Mouse (Mus musculus) MN1 (cell line): ENCODE data around the gene Kcnb1.
A peak's percentile ranks its signal among the peaks of the same experiment; 100 is the strongest.

Source experiments
- DNase-seq: peaks from one replicate; pipeline ENCODE4 v3.0.0-alpha.2; 2016; ENCODE audit warnings: low spot score

Gene Kcnb1

DNA sequence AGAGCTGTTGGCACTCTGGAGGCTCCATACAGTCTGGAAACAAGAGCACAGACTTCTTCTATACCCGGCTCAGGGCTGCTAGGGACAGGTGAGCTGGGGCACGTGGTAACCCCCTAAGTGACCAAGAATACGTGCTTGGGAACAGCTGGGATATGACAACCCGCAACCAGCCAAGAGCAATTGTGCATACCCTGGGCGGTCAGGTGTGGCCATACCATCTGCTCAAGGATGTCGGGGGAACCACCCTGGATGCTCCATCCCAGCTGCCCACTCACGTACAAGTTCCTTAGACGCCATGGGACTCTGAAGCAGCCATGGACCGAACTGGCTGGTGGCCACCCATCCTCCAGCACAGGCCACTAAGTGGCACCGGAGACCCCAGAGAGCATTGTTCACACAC lies 26.8 kb downstream of the Kcnb1 start:
- DNase-seq = no peak

DNA sequence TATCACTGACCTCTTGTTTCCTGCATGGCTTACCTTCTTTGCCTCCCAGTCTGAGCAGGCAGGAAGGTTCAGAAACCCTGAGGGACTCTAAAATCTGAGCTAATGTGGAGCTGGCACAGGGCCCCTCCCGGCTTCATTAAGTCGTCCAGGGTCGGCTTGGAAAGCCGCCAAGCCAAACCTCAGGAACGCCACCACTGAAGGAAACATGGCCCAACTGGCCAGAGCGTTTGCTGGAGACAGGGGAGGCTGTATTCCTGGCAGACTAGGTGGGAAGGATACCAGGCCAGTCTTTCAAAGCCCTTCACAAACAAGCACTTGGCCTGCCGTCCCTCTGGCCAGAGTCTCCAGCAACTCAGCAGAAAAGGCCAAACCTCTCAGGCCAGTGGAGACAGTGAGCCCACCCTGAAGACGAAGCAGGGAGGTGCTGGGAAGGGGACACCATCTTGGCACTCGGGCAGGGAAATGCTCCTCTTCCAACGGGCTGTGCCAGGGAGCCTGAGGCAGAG lies 27.4 kb downstream of the Kcnb1 start:
- DNase-seq = peak; percentile 87

DNA sequence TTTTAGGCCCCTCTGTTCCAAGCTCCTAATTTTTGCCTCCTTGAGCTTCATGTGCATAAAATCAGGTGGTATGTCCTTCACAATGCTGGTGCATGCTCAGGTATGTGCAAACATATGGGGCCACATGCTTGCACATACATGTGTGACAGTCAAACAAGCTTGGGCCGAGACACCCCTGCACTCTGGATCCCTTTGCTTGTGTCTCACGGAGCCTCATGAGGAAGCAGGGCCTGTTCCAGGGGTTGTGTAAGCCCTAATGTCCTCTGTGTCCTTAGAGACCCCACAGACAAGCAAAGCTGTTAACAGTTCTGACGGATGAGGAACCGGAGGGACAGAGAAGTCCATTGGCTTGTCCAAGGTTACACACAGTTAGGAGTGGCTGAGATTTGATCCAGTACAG lies 30.2 kb downstream of the Kcnb1 start:
- no peak for DNase-seq

DNA sequence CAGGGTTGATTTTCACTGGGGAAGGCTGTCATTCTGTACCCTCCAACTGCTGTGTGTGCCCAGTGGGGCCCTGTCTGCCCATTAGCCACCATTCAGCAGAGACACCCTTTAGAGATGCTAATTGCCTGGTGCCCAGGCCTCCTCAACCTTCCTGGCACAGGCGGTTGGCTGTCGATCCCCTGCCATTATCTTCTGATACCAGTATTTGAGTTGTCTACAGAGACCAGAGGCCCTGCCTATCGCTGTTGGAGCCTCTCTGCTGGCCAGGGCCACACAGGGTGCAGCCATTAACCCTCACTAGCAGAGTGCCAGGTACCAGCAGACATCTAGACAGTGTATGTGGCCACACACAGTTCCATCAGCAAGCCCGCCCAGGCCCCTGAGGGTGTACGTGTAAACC lies 31.2 kb downstream of the Kcnb1 start:
- no peak for DNase-seq

DNA sequence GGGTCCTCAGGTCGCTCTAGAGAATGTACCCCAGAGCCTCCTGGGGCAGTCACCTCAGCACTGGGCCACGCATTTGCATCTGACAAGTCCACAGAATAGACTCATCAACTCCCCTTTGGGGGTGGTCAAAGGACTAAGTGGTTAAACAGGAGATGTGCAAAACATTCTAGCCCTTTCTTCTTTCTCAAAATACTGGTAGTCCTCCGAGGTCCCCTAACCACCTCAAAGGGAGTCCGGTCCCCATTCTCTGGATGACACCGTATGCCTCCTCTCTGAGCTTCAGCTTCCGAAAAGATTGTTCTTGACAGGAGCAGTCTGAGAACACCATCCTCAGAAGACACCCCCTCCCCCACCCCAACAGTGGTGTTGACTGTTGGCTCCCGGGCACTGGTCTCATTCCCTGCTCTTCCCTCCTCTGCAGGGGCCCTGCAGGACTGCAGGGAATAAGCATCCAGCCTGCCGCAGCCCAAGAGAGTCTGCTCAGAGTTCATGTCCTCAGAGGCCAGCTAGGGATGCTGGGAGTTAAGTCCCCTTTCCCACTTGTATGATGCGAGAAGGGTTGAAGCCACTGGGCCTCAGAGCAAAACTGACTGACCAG lies 33.7 kb downstream of the Kcnb1 start:
- no peak for DNase-seq

DNA sequence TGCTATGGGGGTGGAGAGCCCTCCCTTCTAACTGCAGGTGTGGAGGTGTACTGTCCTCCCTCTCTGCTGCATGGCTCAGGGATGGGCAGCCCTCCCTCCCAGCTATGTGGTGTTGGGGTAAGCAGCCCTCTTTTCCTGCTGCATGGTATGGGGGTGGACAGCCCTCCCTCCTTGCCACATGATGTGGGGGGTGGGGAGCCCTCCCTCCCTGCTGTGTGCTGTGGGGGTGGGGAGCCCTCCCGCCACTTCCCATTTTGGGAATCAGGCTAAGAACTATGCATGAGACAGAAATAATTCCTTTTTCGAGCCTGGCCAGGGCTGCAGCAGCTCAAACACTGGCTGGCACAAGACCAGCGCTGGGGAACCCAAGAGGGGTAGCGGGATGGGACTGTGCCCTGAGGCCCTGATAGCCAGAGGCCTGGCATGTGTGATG lies 34.4 kb downstream of the Kcnb1 start:
- DNase-seq = peak; percentile 20

DNA sequence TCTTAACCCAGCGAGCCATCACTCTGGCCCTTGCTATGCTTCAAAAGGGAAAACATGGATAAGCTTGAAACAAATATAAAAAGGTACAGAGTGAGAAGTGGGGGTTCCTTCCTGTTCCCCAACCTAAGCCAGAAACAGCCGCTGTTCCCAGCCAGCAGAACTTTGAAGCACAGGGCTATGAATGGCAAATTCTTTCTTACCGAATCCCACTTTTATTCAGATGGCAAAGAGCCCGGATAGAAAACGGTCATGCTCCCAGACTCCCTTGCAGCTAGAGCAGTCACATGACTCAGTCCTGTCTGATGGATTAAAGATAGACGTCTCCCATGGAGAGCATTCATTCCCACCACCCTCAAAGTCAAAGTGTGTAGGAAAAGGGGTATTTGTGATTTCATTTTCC lies 39.1 kb downstream of the Kcnb1 start:
- DNase-seq = no peak

DNA sequence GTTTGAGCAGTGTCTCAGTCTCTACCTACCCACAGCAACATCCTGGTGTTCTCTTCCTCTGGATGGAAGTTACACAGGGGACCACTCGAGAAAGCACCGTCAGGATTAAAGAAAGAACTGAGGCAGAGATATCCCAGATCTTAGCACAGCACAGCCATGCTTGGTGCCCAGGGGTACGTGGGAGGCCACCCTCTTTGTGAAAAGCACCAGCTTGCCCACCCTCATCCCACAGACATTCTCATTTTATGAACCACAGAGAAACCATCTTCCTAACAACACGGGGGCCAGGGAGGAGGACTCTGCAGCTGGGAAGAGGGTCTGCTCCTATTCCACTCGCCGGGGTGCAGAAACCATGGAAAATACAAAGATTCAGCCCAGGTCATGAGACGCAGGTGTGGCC lies 39.8 kb downstream of the Kcnb1 start:
- DNase-seq = no peak

DNA sequence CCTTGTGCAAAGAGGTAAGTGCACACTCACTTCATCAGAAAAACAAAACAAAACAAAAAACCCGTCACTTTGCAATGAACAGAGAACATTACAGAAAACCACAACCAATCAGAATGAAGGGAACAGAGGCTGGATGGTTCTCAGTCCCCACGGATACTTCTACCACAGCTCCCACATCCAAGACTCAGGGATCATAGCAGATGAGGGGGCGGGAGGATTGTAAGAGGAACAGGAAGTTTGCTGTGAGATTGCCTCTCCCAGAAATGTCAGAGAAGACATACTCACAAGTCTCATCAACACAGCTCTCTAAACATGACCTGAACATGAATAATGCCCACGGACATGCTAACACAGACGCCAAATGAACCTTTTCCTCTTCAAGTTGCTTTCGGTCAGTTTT lies 40.9 kb downstream of the Kcnb1 start:
- no peak for DNase-seq

DNA sequence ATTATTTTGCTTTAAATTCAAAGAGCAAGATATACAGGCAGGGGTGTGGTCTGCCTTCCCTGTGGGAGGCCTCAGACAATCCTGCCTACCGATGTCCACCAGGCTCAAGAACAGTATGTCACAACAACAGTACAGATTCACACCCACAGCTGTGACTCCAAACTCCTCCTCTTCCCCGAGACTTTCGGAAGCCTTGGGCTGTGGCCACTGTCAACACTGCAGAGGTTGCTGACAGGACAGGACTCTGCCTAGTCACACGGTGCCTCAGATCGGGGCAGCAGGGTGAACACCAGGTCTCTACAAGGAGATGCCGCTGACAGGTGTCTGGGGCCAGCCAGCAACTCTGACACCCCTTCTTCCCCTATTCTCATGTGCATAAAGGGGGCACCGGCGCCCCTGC lies 42.2 kb downstream of the Kcnb1 start:
- no peak for DNase-seq

DNA sequence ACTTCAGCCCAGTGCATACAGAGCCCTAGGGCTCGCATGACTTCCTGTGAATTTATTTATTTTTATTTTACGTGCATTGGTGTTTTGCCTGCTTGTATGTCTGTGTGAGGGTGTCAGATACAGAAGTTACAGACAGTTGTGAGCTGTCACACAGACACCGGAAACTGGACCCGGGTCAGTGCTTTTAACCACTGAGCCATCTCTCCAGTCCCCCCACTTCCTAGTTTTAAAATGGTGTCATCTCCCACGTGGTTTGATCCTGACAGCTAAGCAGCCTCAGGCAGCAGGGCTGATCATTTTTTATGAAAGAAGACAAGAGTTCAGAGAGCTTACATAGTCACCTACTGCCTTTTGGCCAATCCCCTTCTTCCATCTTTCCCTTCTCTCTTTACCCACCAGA lies 44.1 kb downstream of the Kcnb1 start:
- no peak for DNase-seq

DNA sequence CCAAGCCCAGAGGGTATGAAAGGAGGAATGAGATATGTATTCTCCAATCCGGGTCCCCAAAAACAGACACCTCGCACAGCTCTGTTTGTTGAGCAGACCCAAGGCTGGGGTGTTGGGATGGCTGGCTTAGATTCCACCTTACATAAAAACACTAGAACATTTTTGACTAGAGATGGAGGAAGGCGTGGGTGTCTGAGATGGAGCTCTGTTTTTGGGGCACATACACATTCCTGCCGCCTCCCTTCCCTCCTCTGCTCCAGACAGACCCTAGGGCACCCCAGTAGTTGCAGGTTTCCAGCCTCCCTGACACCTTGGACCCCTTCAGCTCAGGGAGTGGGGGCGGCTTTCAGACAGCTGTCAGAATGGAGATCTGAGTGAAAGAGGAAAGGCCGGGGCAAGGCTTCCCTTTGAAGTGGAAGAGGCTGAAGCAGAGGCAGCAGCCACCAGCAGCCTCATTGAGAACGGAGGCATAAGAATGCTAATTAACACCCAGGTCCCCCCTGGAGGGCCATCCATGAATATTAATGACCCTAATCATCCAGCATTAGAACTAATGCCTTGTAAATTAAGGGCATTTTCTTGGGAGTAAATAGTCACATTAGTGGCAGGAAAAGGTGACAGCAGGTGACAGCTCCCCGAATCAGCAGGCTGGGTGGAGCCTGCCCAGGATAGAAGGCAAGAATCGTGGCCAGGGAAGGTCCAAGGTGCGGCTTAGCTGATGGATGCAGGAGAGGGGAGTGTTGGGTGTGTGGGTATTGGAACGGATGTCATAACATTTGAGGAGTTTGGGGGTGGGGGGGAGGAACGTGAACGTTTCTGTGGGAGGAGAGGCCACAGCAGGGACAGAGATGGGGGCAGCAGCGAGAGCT lies 45.3 kb downstream of the Kcnb1 start:
- DNase-seq = no peak

DNA sequence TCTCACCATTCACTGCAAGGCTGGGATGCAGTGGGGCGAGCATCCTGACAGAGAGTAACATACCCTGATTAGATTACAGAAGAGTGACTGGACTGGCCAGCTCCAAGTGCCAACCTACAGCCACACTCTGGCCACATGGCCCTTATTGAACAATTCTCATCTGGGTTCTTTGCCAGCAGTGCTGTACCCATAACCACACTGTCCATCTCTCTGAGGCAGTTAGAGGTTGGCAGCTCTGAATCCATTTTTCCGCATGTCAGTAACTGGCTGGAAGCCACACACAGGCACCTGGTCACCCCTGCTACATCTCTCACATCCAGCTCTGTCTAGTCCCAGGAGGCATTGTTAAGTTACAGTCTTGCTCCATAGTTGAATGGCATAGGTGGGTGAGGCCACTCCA lies 46.0 kb downstream of the Kcnb1 start:
- DNase-seq = peak; percentile 90

DNA sequence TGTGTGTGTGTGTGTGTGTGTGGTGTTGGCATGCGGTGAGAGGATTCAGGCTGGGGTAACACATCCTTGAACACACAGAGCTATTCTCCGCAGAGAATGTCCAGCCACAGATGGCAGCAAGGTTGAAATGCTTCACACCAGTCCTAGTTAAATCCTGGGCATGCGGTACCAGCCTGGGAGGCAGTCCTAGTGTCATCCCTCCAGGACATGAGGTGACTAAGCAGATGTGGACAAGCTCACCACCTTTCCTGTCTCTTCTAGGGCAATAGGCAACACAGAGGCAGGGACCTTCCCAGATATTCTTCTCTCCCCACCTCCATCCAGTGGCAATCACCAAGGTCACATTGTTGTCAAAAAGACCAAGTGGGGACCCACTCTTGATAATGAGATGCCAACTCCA lies 47.7 kb downstream of the Kcnb1 start:
- no peak for DNase-seq

DNA sequence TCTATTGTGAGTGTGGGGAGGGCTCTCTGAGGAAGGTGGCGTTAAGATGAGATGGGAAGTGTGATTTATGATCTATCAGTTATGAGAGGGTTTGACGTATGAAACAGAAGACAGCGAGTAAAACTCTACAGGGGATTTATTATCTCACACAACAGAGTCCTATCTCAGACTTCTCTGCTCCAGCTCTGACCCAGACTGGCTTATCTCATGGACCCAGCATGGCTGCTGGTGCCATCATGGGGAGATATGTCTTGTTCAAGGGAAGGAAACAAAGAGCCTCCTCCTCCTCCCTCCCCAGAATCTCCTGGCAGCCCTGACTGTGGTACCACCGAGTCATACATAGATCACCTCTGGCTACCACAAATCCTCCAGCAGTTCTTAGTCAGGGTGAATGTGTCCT lies 48.1 kb downstream of the Kcnb1 start:
- no peak for DNase-seq

DNA sequence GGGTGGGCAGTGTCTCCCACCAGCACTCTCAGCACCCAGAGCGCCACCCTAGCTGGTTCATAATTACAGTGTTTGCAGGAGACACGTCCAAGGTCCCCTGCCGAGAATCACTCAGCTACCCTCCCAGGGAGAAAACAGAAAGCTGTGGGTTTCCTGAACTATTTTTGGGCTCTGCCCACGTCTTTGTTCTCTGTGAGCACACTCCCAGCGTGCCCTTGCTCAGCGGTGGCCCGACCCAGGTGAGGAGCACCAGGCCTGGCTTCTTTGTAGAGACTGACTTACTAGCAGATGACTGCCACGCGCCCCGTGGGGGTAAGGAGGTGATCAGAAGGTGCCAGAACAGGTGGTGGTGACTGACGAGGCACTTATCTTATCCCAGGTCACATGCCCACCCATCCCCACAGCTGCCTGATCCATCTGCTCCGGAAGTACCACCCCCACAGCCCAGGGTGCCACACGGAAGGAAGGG lies 50.1 kb downstream of the Kcnb1 start:
- no peak for DNase-seq

DNA sequence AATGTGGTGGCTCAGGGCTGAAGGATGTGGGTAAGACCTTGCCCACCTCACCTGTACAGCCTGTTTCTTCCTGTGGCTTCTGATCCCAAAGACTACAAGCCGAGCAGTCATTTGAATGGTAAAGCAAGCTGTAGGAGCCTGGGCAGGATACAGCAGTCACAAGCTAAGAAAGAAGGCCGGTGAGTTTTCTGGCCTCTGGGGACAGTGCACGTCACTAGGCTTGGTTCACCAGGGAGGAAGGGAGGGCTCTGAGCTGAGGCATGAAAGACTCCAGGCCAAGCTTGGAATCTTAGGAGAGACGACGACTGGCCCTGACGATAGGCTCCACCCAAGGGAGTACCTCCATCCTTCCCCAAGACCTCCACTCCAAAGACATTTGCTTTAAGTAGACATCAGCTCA lies 51.3 kb downstream of the Kcnb1 start:
- DNase-seq = no peak

DNA sequence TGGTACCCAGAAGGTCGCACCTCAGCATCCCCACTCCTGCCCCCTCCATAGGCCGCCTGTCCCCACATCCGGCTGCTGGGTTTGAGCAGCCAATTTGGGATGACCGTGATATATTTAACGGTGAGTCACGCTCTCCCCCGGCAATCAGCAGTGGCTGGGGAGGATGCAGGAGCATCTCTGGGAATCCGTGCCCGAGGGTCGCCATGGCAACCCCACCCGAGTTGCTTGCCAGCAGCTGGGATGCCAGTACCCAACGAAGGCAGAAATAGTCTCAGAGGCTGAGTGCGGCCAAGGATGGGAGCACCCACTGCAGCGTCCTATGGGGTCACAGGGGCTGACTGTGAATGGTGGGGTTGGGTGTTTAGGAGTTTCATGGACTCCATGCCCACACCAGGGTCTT lies 53.0 kb downstream of the Kcnb1 start:
- peak; percentile 83 for DNase-seq

DNA sequence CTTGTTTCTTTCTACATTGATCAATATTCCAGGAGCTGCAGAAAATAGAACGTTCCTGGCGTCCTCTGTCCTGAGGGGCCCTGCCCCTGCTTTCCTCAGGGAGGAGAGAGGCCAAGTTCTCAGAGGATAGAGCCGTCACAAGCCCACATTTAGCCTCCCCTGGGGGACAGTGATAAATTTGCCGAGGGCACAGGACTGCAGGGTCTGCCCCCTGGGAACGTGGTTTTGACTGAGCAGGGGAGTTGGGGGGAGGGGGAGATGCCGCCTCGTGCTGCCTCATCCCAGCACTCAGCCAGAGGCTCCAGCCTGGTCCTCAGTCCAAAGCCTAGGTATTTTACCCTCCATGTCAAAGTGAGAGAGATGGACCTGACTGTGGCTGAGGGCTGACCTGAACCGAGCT lies 57.9 kb downstream of the Kcnb1 start:
- DNase-seq = no peak

DNA sequence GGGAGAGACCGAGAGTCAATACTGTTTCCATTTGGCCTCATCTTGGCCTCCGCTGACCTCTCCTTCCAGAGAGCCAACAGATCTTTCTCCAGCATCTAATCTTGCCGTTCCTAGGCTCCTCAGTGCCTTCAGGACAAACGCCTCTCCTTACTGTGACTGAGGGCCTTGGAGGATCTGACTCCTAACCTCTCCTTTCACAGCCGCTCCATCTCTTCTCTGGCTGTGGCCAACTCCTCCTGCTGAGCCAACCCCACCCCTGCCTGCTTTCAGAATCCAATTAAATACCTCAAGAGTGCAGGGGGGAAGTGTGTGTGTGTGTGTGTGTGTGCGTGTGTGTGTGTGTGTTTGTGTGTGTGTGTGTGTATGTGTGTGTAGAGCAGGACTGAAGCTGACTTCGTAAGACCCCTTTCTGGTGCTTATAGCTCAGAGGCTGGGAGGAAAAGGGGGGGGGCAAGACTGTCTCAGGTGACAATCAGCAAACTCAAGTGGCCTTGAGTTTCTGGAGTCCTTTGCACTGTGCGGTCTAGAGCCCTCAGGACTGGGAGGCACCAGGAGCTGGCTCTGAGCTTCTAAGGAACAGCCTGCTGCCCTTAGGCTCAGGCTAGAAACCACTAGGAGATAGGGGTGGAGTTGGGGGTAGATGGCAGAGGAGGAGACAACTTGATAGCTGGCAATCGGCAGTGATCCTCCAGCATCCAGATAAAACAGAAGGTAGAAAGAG lies 59.7 kb downstream of the Kcnb1 start:
- peak; percentile 43 for DNase-seq

DNA sequence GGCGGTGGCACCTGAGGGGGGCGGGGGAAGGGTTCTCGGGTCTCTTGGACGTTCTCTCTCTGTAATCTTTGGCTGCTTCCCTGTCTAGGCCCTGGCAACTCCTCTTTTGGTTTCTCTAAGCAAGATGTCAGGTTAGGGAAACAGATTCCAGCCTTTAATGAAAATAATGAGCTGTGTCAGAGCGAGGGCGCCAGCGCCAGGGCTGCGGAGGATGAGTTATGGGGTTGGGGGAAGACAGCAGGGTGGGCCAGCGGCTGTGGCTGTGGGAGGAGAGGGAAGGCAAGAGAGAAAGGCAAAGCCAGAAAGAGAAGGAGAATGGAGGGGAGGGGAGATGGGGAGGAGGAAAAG lies 60.4 kb downstream of the Kcnb1 start:
- DNase-seq = peak; percentile 42

DNA sequence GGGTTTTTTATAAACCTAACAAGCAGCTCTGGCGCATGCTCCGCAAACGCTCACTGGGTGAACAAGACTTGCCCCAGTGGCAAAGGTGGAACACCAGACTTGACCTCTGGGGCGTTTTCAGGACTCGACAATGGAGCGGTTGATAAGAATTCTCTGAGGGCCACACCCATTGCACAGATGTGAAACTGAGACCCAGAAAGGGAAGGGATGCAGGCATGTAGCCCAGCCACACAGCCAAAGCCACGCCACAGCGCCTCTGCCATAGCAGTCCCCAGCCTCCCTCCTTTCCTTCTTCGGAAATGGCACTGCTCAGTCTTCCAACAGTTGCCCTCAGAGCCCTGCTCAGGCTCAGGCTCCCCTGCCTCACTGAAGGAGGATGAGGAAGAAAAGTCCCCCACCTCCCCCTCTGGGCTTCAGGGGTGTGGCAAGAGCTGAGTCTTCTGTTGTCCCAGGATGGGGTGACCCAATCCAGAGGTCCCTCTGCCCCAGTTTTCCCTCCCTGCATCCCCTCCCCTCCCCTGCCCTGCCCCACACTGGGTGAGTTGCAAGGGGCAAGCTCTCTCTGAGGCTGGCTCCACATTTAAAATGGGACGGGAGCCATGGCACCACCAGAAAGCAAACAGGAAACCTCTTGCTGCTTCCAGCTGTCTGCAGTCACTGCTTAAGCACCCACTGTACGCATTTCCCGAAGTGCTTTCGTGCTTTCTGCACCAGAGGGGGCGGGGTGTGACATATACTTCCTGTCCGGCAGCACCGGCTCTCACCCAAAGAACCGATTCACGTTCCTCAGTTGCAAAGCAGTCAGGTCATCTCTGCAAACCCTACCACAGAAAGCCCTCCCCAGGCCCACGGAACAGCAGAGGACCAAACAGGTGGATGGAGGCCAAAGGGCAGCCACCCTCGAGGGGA lies 61.0 kb downstream of the Kcnb1 start:
- peak; percentile 74 for DNase-seq
